Comparison of ENCODE assay signal across 9 mouse cellular contexts in the genomic region with DNA sequence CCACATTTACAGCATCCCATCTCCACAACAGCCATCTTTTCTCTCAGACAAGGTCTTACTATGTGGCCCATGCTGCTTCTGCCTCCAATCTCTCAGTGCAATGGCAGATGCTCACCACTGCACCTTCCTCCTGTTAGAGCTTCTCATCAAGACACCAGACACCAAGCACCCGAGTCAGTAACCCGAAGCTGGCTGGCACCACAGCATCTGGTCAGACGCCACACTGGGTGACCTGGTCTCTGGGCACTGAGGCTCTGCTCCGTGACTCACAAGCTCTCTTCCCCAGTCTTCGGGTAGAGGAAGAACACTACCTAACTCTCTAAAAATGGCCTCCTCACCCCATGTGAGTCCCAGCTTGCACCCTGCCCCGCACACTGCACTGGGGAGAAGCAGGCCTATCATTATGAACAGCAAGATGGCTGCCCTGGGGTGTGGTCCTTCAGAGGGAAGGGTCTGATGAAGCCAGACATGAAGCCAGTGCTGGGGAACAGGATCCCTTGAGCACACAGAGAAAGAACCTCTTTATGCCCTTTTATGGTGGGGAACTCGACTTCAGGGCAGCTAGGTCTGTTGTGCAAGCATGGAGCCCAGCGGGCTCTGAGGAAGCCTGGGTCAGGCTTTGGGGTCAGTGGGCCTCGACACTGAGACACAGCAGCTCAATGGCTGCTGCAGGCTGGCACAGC.
DNase-seq lines count a peak whose midpoint lies in the region; ATAC-seq lines count a peak whose summit lies in the region.
"Had no signal": no experiment of that assay in that cellular context is flagged by ENCODE, and none has a peak within 500 bp of the region (broad histone marks: within the 10 kb centered on the region; RNA-seq: fewer than 3 reads in every experiment).

No protein-coding gene starts in this region.

- no peaks in the 10 kb centered on the region for H3K27me3 ChIP-seq in lung, embryonic 15.5 days
- H3K27me3 ChIP-seq in forebrain, embryonic 13.5 days = no peaks in the 10 kb centered on the region
- no peaks in the 10 kb centered on the region for H3K27me3 ChIP-seq in limb, embryonic 10.5 days (ENCODE audit: low read depth, poor library complexity, severe bottlenecking)

- no peak overlapping the region for H3K4me3 ChIP-seq in lung, embryonic 15.5 days
- no peak overlapping the region for H3K4me3 ChIP-seq in forebrain, embryonic 13.5 days
- H3K4me3 ChIP-seq in limb, embryonic 10.5 days = no peak overlapping the region
- H3K4me3 ChIP-seq: erythroblast, embryonic 14.5 days had no signal

- H3K4me1 ChIP-seq in lung, embryonic 15.5 days = peaks cover 68% of the 10 kb centered on the region
- H3K4me1 ChIP-seq in forebrain, embryonic 13.5 days = peaks cover 56% of the 10 kb centered on the region
- peaks cover 36% of the 10 kb centered on the region for H3K4me1 ChIP-seq in limb, embryonic 10.5 days

- ATAC-seq in lung, embryonic 15.5 days (ENCODE audit: borderline replicate concordance, extremely low read depth, low FRiP score, low TSS enrichment) = no peak; the same call in 1 of the 2 replicates
- no peak for ATAC-seq in forebrain, embryonic 13.5 days

- peak overlapping the region; percentile 84 for H3K27ac ChIP-seq in lung, embryonic 15.5 days
- peak overlapping the region; percentile 73 for H3K27ac ChIP-seq in forebrain, embryonic 13.5 days
- peak overlapping the region; percentile 84 for H3K27ac ChIP-seq in limb, embryonic 10.5 days

- H3K9ac ChIP-seq in lung, embryonic 15.5 days = no peak overlapping the region
- H3K9ac ChIP-seq in forebrain, embryonic 13.5 days = no peak overlapping the region

- H3K9me3 ChIP-seq in lung, embryonic 15.5 days = no peaks in the 10 kb centered on the region
- no peaks in the 10 kb centered on the region for H3K9me3 ChIP-seq in forebrain, embryonic 13.5 days (replicated peaks)
- no peaks in the 10 kb centered on the region for H3K9me3 ChIP-seq in limb, embryonic 10.5 days (replicated peaks)

- no peak overlapping the region for H3K4me2 ChIP-seq in lung, embryonic 15.5 days
- no peak overlapping the region for H3K4me2 ChIP-seq in forebrain, embryonic 13.5 days

- DNase-seq in lung, postnatal 25 days (ENCODE audit: low spot score) = no peak
- DNase-seq in limb, embryonic 10.5 days (ENCODE audit: low spot score) = no peak
- peak; percentile 77 for DNase-seq in skeletal muscle tissue, adult 2 months (ENCODE audit: low read depth, low spot score)
- DNase-seq in left cerebral cortex, adult 18-20 months (ENCODE audit: low spot score in 2 of 2) = no peak
- DNase-seq in cerebellum, postnatal 14 days = no peak
- no peak for DNase-seq in layer of hippocampus, postnatal 36 days

- no peaks in the 10 kb centered on the region for H3K36me3 ChIP-seq in lung, embryonic 15.5 days
- no peaks in the 10 kb centered on the region for H3K36me3 ChIP-seq in forebrain, embryonic 13.5 days (ENCODE audit: poor library complexity, severe bottlenecking)
- no peaks in the 10 kb centered on the region for H3K36me3 ChIP-seq in limb, embryonic 10.5 days

- WGBS in lung, embryonic 15.5 days = 54% methylated on average over 9 of the region's 9 CpGs
- 73% methylated on average over 9 of the region's 9 CpGs for WGBS in forebrain, embryonic 13.5 days
- WGBS in limb, embryonic 10.5 days = 71% methylated on average over 9 of the region's 9 CpGs
